Mouse (Mus musculus) heart, embryonic 14.5 days (tissue): Measurements from ENCODE around the gene Fam8a1. TPM values are rescaled to one million over a fixed set of nuclear protein-coding genes. Genes with fewer than 3 reads are reported as not detected.

Source experiments
- ATAC-seq: fragments of 200-750 bp; cut with Nextera tagmentation; 2 replicates; pipeline ENCODE4 v1.8.0; 2017; ENCODE audit warnings: low read depth, moderate TSS enrichment; ENCODE audit not compliant: insufficient number of reproducible peaks, insufficient read depth, low FRiP score
- H3K27ac ChIP-seq, 2 experiments: fragments of 200-500 bp in 1 of 2; fragments of 300-500 bp in 1 of 2; sonication (generic) in 1 of 2; replicated peaks in 1 of 2; 2 replicates each; pipeline ENCODE4 v1.5.1; 2012 to 2014; ENCODE audit warnings: low read depth in 2 of 2, low read length in 2 of 2, control low read depth in 1 of 2, mild to moderate bottlenecking in 1 of 2, mixed read lengths in 1 of 2; ENCODE audit not compliant: control insufficient read depth in 1 of 2, insufficient read depth in 1 of 2
- H3K27me3 ChIP-seq: fragments of 300-500 bp; sonication (generic); 2 replicates; pipeline ENCODE4 v1.6.1; 2014; ENCODE audit warnings: mild to moderate bottlenecking, low read length, control low read depth; ENCODE audit not compliant: control insufficient read depth, insufficient read depth
- H3K36me3 ChIP-seq: fragments of 300-500 bp; sonication (generic); 2 replicates; pipeline ENCODE4 v1.6.1; 2014; ENCODE audit warnings: mild to moderate bottlenecking, control low read depth, low read length, mixed read lengths; ENCODE audit not compliant: control insufficient read depth, insufficient read depth
- H3K4me1 ChIP-seq, 2 experiments: fragments of 200-500 bp in 1 of 2; fragments of 300-500 bp in 1 of 2; sonication (generic) in 1 of 2; 2 replicates each; pipeline ENCODE4 v1.6.1; 2012 to 2014; ENCODE audit warnings: low read length in 2 of 2, control low read depth in 1 of 2, mixed read lengths in 1 of 2; ENCODE audit not compliant: control insufficient read depth in 2 of 2, insufficient read depth in 2 of 2
- H3K4me2 ChIP-seq: fragments of 300-500 bp; sonication (generic); 2 replicates; pipeline ENCODE4 v1.6.1; 2014; ENCODE audit warnings: mild to moderate bottlenecking, low read length
- H3K4me3 ChIP-seq, 2 experiments: fragments of 200-500 bp in 1 of 2; fragments of 300-500 bp in 1 of 2; sonication (generic) in 1 of 2; 2 replicates each; pipeline ENCODE4 v1.5.1; 2012 to 2014; ENCODE audit warnings: low read length in 2 of 2, mild to moderate bottlenecking in 2 of 2, control low read depth in 1 of 2, low read depth in 1 of 2, moderate library complexity in 1 of 2; ENCODE audit not compliant: control insufficient read depth in 1 of 2, insufficient read depth in 1 of 2
- H3K9ac ChIP-seq: fragments of 300-500 bp; sonication (generic); 2 replicates; pipeline ENCODE4 v1.6.1; 2014; ENCODE audit warnings: mild to moderate bottlenecking, low read length
- H3K9me3 ChIP-seq: fragments of 300-500 bp; sonication (generic); 2 replicates; pipeline ENCODE4 v1.6.1; 2016; ENCODE audit warnings: low read length, control low read depth; ENCODE audit not compliant: control insufficient read depth
- WGBS: fragments of 180-500 bp; shearing (Covaris S2); extraction: QIAGEN DNeasy Blood & Tissue Kit; methylation state at CpG from one replicate; pipeline ENCODE4 v1.1.7; 2014; 5-methylcytosine and 5-hydroxymethylcytosine counted together
- polyA plus RNA-seq: library from polyadenylated mRNA; unstranded; fragments of >200 nt; fragmentation: Nextera tagmentation; extraction: Ambion mirVana; gene quantifications from 2 replicates; pipeline ENCODE4 v1.2.1, GENCODE M21; 2014

The Fam8a1 gene
- 11.6 and 12.4 TPM in 2 replicates for polyA plus RNA-seq

DNA sequence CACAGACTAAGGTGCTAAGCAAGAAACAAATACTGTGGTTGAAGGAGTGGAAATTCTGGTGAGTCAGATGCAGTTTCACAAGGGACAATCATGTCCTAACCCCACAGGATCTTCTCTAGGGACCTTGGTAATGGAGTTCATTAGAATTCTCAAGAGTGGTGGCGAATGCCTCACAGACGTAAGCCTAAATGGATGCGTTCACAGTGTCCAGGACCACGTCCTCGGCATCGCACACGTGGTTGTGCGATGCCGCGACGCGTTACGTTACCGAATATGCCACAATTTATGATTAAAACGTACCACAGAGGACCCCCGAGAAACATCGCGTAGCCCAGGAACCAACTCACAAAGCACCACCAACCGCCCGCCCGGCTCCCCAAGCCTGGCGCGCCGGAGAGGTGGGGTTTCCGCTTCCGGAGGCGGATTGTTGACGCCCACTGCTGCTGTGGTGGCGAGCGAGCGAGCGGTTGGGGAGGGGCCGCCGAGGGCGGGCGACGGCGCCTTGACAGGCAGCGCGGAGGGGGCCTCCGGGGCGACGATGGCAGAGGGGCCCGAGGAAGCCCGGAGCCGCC is at the start of gene Fam8a1:
Gene Fam8a1, plus strand, starts transcription at position 475 of the 572 bp plus-strand sequence.
- Histone ChIP-seq H3K27ac (peak within 1 kb of the TSS; percentile 58 to 86), H3K9ac (peak within 1 kb of the TSS; percentile 95), H3K9me3 (no peaks in the 10 kb centered on the region), H3K36me3 (peaks cover 27% of the 10 kb centered on the region), H3K4me2 (peak within 1 kb of the TSS; percentile 87), H3K27me3 (no peaks in the 10 kb centered on the region), H3K4me3 (peak within 1 kb of the TSS; percentile 96 to 99), H3K4me1 (peaks cover 3 to 8% of the 10 kb centered on the region in 2 experiments; a peak in 3 of 4 replicates)
- ATAC-seq: peak; percentile 90
- WGBS: 1% methylated on average over 35 of the region's 46 CpGs

DNA sequence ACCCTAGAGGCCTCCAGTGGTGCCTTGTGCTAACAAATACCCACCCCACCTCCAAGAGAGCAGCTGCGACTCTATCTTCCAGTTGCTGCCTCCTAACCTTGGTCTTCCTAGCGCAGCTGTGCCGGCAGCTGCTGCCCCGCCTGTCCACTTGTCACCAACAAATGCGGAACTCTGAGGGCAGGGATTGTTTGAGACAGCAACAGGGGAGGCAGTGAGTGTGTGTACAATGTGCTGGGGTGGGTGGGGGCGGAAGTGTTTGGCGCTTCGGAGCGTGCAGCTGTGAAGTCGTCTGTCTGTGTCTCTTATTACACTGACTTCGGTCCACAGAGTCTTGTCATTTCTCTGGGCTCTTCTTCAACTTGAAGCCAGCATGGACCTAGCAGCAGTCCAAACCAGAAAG is 49.7 kb upstream of the Fam8a1 start:
- no peak for ATAC-seq

GRCm38 (mm10) chr13:46620964-46621757 is 48.2 kb upstream of the Fam8a1 start:
- Histone ChIP-seq H3K4me1 (no peaks in the 10 kb centered on the region; a peak in 1 of 4 replicates), H3K9ac (no peak overlapping the region), H3K4me3 (no peak overlapping the region), H3K27me3 (no peaks in the 10 kb centered on the region), H3K36me3 (peaks cover 60% of the 10 kb centered on the region), H3K4me2 (no peak overlapping the region), H3K9me3 (no peaks in the 10 kb centered on the region), H3K27ac (no peak overlapping the region)
- 93% methylated on average over 7 of the region's 7 CpGs for WGBS
- ATAC-seq: no peak

More for the DNA sequence above, 49.7 kb upstream of the Fam8a1 start:
- no peaks in the 10 kb centered on the region; a peak in 1 of 4 replicates for H3K4me1 ChIP-seq
- H3K9ac ChIP-seq: no peak overlapping the region
- H3K4me2 ChIP-seq: no peak overlapping the region
- no peak overlapping the region for H3K4me3 ChIP-seq
- H3K36me3 ChIP-seq: peaks cover 63% of the 10 kb centered on the region
- no peaks in the 10 kb centered on the region for H3K27me3 ChIP-seq
- no peak overlapping the region for H3K27ac ChIP-seq
- no peaks in the 10 kb centered on the region for H3K9me3 ChIP-seq
- 64% methylated on average over 11 of the region's 11 CpGs for WGBS

GRCm38 (mm10) chr13:46626608-46627007 is 42.7 kb upstream of the Fam8a1 start:
- no peak overlapping the region for H3K4me2 ChIP-seq
- no peak overlapping the region for H3K4me3 ChIP-seq
- H3K4me1 ChIP-seq: no peaks in the 10 kb centered on the region
- H3K9me3 ChIP-seq: no peaks in the 10 kb centered on the region
- H3K27me3 ChIP-seq: no peaks in the 10 kb centered on the region
- 79% methylated on average over 9 of the region's 9 CpGs for WGBS
- H3K9ac ChIP-seq: no peak overlapping the region
- H3K27ac ChIP-seq: no peak overlapping the region
- peaks cover 63% of the 10 kb centered on the region for H3K36me3 ChIP-seq
- ATAC-seq: no peak

GRCm38 (mm10) chr13:46627841-46628240 is 41.5 kb upstream of the Fam8a1 start:
- Histone ChIP-seq H3K9me3 (no peaks in the 10 kb centered on the region), H3K36me3 (peaks cover 66% of the 10 kb centered on the region), H3K27me3 (no peaks in the 10 kb centered on the region), H3K4me3 (no peak overlapping the region), H3K9ac (no peak overlapping the region), H3K4me1 (no peaks in the 10 kb centered on the region), H3K27ac (no peak overlapping the region), H3K4me2 (no peak overlapping the region)
- 78% methylated on average over 10 of the region's 10 CpGs for WGBS
- ATAC-seq: no peak

- 69% methylated on average over 6 of the region's 6 CpGs for WGBS
- Histone ChIP-seq H3K27ac (no peak overlapping the region), H3K27me3 (no peaks in the 10 kb centered on the region), H3K4me2 (no peak overlapping the region), H3K9ac (no peak overlapping the region), H3K4me3 (no peak overlapping the region), H3K9me3 (no peaks in the 10 kb centered on the region), H3K36me3 (peaks cover 60% of the 10 kb centered on the region), H3K4me1 (no peaks in the 10 kb centered on the region)
- ATAC-seq: no peak
These were observed 39.9 kb upstream of the Fam8a1 start for GRCm38 (mm10) chr13:46629391-46629790.

- H3K4me1 ChIP-seq: no peaks in the 10 kb centered on the region
- H3K36me3 ChIP-seq: peaks cover 64% of the 10 kb centered on the region
- no peak for ATAC-seq
These were observed 36.5 kb upstream of the Fam8a1 start for GRCm38 (mm10) chr13:46632796-46633195.

More at GRCm38 (mm10) chr13:46632796-46633195, 36.5 kb upstream of the Fam8a1 start:
- no peak overlapping the region for H3K9ac ChIP-seq
- H3K4me2 ChIP-seq: no peak overlapping the region
- peaks cover 5% of the 10 kb centered on the region; the same call in 1 of the 2 replicates for H3K9me3 ChIP-seq
- WGBS: 51% methylated on average over 4 of the region's 4 CpGs
- no peak overlapping the region for H3K27ac ChIP-seq
- no peaks in the 10 kb centered on the region for H3K27me3 ChIP-seq
- H3K4me3 ChIP-seq: no peak overlapping the region
